Mouse (Mus musculus) Patski (cell line): ENCODE measurements at regions not wholly inside any gene's neighbourhood (a gene's known extent, or its start where the extent isn't known, plus 50 kb on each side); places are given as distances from the start of the nearest gene placed in this dataset.

Source experiments
- ATAC-seq: fragments of 100-300 bp; one replicate; pipeline ENCODE4 v1.8.0; 2021
- CTCF ChIA-PET: fragments of 350-600 bp; sonication (Branson Sonifier 250); formaldehyde crosslinking; loops from one replicate; lab custom pipeline; 2022; ENCODE audit warnings: inconsistent platforms; lab: Charles Lee
- POLR2A ChIA-PET: fragments of 350-600 bp; sonication (Branson Sonifier 250); formaldehyde crosslinking; loops from one replicate; lab custom pipeline; 2022; ENCODE audit warnings: antibody characterized with exemption, inconsistent platforms; lab: Charles Lee
- DNase-seq: peaks from one replicate; pipeline ENCODE4 v3.0.0-alpha.2; 2011; ENCODE audit warnings: low read depth, low spot score
- H3K27me3 ChIP-seq: fragments of 371-371 bp; one replicate; pipeline ENCODE4 v1.5.1; 2021
- CTCF ChIP-seq: fragments of 100-300 bp; IDR thresholded peaks from one replicate; pipeline ENCODE4 v1.5.1; 2021
- in situ Hi-C: fragments of 300-500 bp; cut with MboI; formaldehyde crosslinking; loops from 3 replicates; pipeline ENCODE4 v1.11.1; 2018; ENCODE audit warnings: low pct_unique_long_range_greater_than_20kb, mixed read lengths

DNA sequence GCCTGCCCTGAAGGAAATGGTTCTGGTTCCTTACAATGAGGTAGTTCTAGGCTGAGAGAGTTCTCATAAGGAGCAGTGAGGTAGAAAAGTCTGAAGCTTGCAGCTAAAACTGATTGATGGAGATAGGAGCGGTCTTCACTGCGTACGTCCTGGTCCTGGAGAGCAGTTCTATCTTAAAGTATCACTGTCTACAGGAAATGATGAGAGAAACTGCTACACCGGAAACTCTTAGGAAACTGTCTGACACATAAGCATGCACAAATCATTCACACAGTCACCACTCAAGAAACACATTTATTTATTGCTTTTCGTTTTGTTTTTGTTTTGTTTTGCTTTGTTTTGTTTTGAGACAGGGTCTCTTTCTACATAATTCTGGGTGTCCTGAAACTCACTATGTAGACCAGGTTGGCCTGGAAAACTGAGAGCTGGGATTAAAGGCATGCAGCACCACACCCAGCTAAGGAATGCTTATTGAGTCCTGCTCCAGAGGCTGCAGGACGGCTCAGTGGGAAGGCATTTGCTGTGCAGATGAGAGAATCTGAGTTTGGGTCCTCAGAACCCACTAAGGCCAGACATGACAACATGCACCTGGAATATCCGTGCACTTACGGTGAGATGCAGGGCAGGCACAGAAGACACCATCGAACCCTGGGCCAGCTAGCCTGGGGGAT is 55.4 kb upstream of the Arglu1 start:
- H3K27me3 ChIP-seq: no peaks in the 10 kb centered on the region
- CTCF ChIA-PET: interaction anchor here (0.8 to 1.6 kb wide), 2 partner anchors 10 to 12 kb away, joined by 3 read pairs; no protein-coding TSS in a partner anchor
- in situ Hi-C loops: no loop called here
- no peak for TF ChIP-seq CTCF
- ATAC-seq: no peak
- no peak for DNase-seq
- POLR2A ChIA-PET: no interaction called here
